ENCODE assay signal across 20 mouse cellular contexts in the genomic region with DNA sequence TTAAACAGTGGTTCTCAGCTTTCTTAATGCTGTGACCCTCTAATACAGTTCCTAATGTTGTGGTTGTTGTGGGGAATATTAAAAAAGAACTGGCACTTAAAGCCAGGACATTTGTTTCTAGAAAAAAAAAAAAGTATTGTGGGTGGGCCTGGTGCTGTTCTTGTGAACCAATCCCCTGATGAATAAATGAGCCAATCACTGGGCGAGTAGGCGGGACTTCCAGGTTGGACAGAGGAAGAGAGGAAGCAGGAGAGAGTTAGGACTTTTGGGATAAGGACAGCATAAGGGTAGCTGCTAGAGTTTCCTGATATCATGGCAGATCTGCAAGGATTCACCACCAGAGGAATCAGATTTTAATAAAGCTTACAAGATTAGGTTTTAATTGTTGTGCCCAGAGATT.
DNase-seq lines count a peak whose midpoint lies in the region; ATAC-seq and TF ChIP-seq lines count a peak whose summit lies in the region.
"Had no signal": no experiment of that assay in that cellular context is flagged by ENCODE, and none has a peak within 500 bp of the region (broad histone marks: within the 10 kb centered on the region; RNA-seq: fewer than 3 reads in every experiment).

No protein-coding gene starts in this region.

- TF ChIP-seq CTCF in kidney, postnatal 0 days (IDR thresholded peaks at IDR 0.05; ENCODE audit: low read depth), result no peak
- no peak for TF ChIP-seq CTCF in MEL (IDR thresholded peaks at IDR 0.05 in 2 of 3, conservative IDR thresholded peaks at IDR 0.05 in 1 of 3; ENCODE audit: control insufficient read depth in 1 of 3, insufficient read depth in 1 of 3, low read depth in 2 of 3, low read length in 3 of 3, poor library complexity in 1 of 3, severe bottlenecking in 1 of 3)

- no peaks in the 10 kb centered on the region for H3K79me2 ChIP-seq in MEL (ENCODE audit: control insufficient read depth, insufficient read depth, low read length, poor library complexity)

- H3K4me1 ChIP-seq in kidney, postnatal 0 days (replicated peaks; ENCODE audit: insufficient read depth, low read length), result no peaks in the 10 kb centered on the region
- no peaks in the 10 kb centered on the region for H3K4me1 ChIP-seq in MEL (ENCODE audit: control insufficient read depth in 1 of 2, insufficient read depth in 2 of 2, low read length in 2 of 2)
- H3K4me1 ChIP-seq in liver, embryonic 13.5 days (replicated peaks), result peaks cover 62% of the 10 kb centered on the region
- peaks cover 16% of the 10 kb centered on the region for H3K4me1 ChIP-seq in limb, embryonic 10.5 days
- H3K4me1 ChIP-seq: heart, embryonic 15.5 days had no signal

- no peak overlapping the region for H3K27ac ChIP-seq in kidney, postnatal 0 days
- H3K27ac ChIP-seq in MEL (ENCODE audit: control insufficient read depth, low read depth, low read length), result no peak overlapping the region; the same call in 1 of the 2 replicates
- peak overlapping the region; percentile 63 for H3K27ac ChIP-seq in liver, embryonic 13.5 days
- no peak overlapping the region for H3K27ac ChIP-seq in limb, embryonic 10.5 days
- H3K27ac ChIP-seq: heart, embryonic 15.5 days; midbrain, embryonic 15.5 days had no signal

- peak; percentile 34 for DNase-seq in kidney, postnatal 0 days (ENCODE audit: low spot score)
- DNase-seq in kidney, postnatal 36 days, result no peak
- DNase-seq in A20 (ENCODE audit: low read depth, low spot score), result peak; percentile 60
- peak; percentile 40 for DNase-seq in MEL (ENCODE audit: low read depth, low spot score)
- DNase-seq in liver, embryonic 13.5 days, result peak; percentile 25
- DNase-seq in frontal cortex, postnatal 10 days (ENCODE audit: low spot score in 2 of 2), result no peak
- no peak for DNase-seq in limb, embryonic 10.5 days (ENCODE audit: low spot score)
- no peak for DNase-seq in layer of hippocampus, postnatal 14 days (ENCODE audit: low spot score in 2 of 2)
- DNase-seq: adrenal gland, postnatal 10 days; cerebellum, adult 18-20 months; forebrain, postnatal 0 days; heart, adult 11 months; kidney, adult 9 months; layer of hippocampus, postnatal 36 days; lung, adult 18-20 months; right cerebral cortex, postnatal 25 days had no signal

- TF ChIP-seq POLR2A in MEL (IDR thresholded peaks at IDR 0.05; ENCODE audit: control insufficient read depth in 1 of 2, insufficient read depth in 1 of 2, low read depth in 1 of 2, low read length in 2 of 2, poor library complexity in 1 of 2), result no peak

- H3K36me3 ChIP-seq in kidney, postnatal 0 days (ENCODE audit: insufficient read depth, low read length), result no peaks in the 10 kb centered on the region
- H3K36me3 ChIP-seq in MEL (ENCODE audit: control insufficient read depth in 1 of 2, insufficient read depth in 2 of 2, low read length in 2 of 2), result no peaks in the 10 kb centered on the region
- H3K36me3 ChIP-seq in liver, embryonic 13.5 days, result no peaks in the 10 kb centered on the region
- no peaks in the 10 kb centered on the region for H3K36me3 ChIP-seq in limb, embryonic 10.5 days
- H3K36me3 ChIP-seq: heart, embryonic 15.5 days; midbrain, embryonic 15.5 days had no signal

- no peak for ATAC-seq in kidney, postnatal 0 days (replicated peaks; ENCODE audit: low FRiP score, low read depth)
- ATAC-seq in liver, embryonic 13.5 days (ENCODE audit: low read depth), result peak; percentile 55; the same call in 1 of the 2 replicates
- ATAC-seq: CD4-positive, CD25-positive, alpha-beta regulatory T cell, adult 4 months; forebrain, postnatal 0 days; inflammation-experienced regulatory T-cells, adult 6 months; midbrain, embryonic 15.5 days had no signal

- H3K9me3 ChIP-seq in kidney, postnatal 0 days (replicated peaks; ENCODE audit: low read length), result no peaks in the 10 kb centered on the region
- H3K9me3 ChIP-seq in MEL (replicated peaks; ENCODE audit: insufficient read depth, low read length), result no peaks in the 10 kb centered on the region
- no peaks in the 10 kb centered on the region for H3K9me3 ChIP-seq in liver, embryonic 13.5 days (replicated peaks)
- no peaks in the 10 kb centered on the region for H3K9me3 ChIP-seq in limb, embryonic 10.5 days (replicated peaks)
- H3K9me3 ChIP-seq: heart, embryonic 15.5 days; midbrain, embryonic 15.5 days had no signal

- no peak for TF ChIP-seq EP300 in MEL (IDR thresholded peaks at IDR 0.05; ENCODE audit: low read depth in 1 of 2, low read length in 2 of 2)

- H3K4me3 ChIP-seq in kidney, postnatal 0 days (replicated peaks; ENCODE audit: low read depth, low read length), result no peak overlapping the region
- peak overlapping the region; percentile 51 to 66 for H3K4me3 ChIP-seq in MEL (ENCODE audit: control insufficient read depth in 1 of 2, insufficient read depth in 1 of 2, low read depth in 2 of 2, low read length in 2 of 2)
- peak overlapping the region; percentile 46 for H3K4me3 ChIP-seq in liver, embryonic 13.5 days (replicated peaks)
- no peak overlapping the region for H3K4me3 ChIP-seq in limb, embryonic 10.5 days
- H3K4me3 ChIP-seq: heart, embryonic 15.5 days; midbrain, embryonic 15.5 days had no signal

- no peaks in the 10 kb centered on the region for H3K27me3 ChIP-seq in kidney, postnatal 0 days (ENCODE audit: insufficient read depth, low read length)
- no peaks in the 10 kb centered on the region for H3K27me3 ChIP-seq in MEL (ENCODE audit: control insufficient read depth in 1 of 2, insufficient read depth in 2 of 2, low read length in 2 of 2)
- H3K27me3 ChIP-seq in liver, embryonic 13.5 days, result no peaks in the 10 kb centered on the region
- no peaks in the 10 kb centered on the region for H3K27me3 ChIP-seq in limb, embryonic 10.5 days (ENCODE audit: low read depth, poor library complexity, severe bottlenecking)
- H3K27me3 ChIP-seq: heart, embryonic 15.5 days; midbrain, embryonic 15.5 days had no signal

- H3K9ac ChIP-seq in kidney, postnatal 0 days (ENCODE audit: low read depth, low read length), result no peak overlapping the region
- 0 out of 2 replicates have a peak overlapping the region, but pooled peaks have one; percentile 16 for H3K9ac ChIP-seq in MEL (ENCODE audit: control insufficient read depth, low read depth, low read length, poor library complexity, severe bottlenecking)
- peak overlapping the region; percentile 49 for H3K9ac ChIP-seq in liver, embryonic 13.5 days
- H3K9ac ChIP-seq: forebrain, postnatal 0 days; heart, embryonic 15.5 days; midbrain, embryonic 15.5 days had no signal

- H3K4me2 ChIP-seq in kidney, postnatal 0 days (ENCODE audit: low read length), result no peak overlapping the region
- peak overlapping the region; percentile 48 for H3K4me2 ChIP-seq in liver, embryonic 13.5 days
- H3K4me2 ChIP-seq: heart, embryonic 15.5 days; midbrain, embryonic 15.5 days had no signal

- TF ChIP-seq RAD21 in MEL (IDR thresholded peaks at IDR 0.05; ENCODE audit: low read depth, low read length), result no peak

- WGBS in kidney, postnatal 0 days, result 90% methylated on average over 2 of the region's 2 CpGs
- WGBS in liver, embryonic 13.5 days (ENCODE audit: insufficient replicate concordance), result 48% methylated on average over 2 of the region's 2 CpGs
- 92% methylated on average over 2 of the region's 2 CpGs for WGBS in limb, embryonic 10.5 days

TF ChIP-seq in MEL, 35 proteins besides CTCF, POLR2A, EP300 and RAD21:
- no peak for TF ChIP-seq HCFC1 (IDR thresholded peaks at IDR 0.05; ENCODE audit: low read depth, low read length)
- TF ChIP-seq MAX (IDR thresholded peaks at IDR 0.05; ENCODE audit: low read length), result no peak
- TF ChIP-seq ZNF384 (IDR thresholded peaks at IDR 0.05; ENCODE audit: low read depth, low read length), result peak; percentile 81
- TF ChIP-seq NELFE (IDR thresholded peaks at IDR 0.05; ENCODE audit: low read depth, low read length), result no peak
- TF ChIP-seq POLR2AphosphoS2 (IDR thresholded peaks at IDR 0.05; ENCODE audit: low read length), result no peak

Comparison
In these comparisons a context has a peak if more than half of its experiments do, and no peak if none do; other contexts are left out.
1. DNase-seq: peak in kidney, postnatal 0 days (single experiment), A20 (single experiment), MEL (single experiment) and liver, embryonic 13.5 days (single experiment); none in kidney, postnatal 36 days (0 of 2), frontal cortex, postnatal 10 days (0 of 2), limb, embryonic 10.5 days (single experiment) and layer of hippocampus, postnatal 14 days (0 of 2).
2. H3K4me3 ChIP-seq: peak in MEL (2 of 2) and liver, embryonic 13.5 days (single experiment); none in kidney, postnatal 0 days (single experiment) and limb, embryonic 10.5 days (single experiment).